Mouse (Mus musculus): ENCODE data around the gene Gm28053. TPM values are rescaled to one million over a fixed set of nuclear protein-coding genes. Genes with fewer than 3 reads are reported as not detected.

The Gm28053 gene
- polyA plus RNA-seq (2011; ENCODE audit: insufficient read length, low read depth, missing spikeins) = not detected in 2 replicates

- H3K27ac ChIP-seq (ENCODE audit: insufficient read depth, low read length) = no peak within 1 kb of the TSS
- no peak for TF ChIP-seq POLR2A (IDR thresholded peaks at IDR 0.05; ENCODE audit: low read depth, low read length)
- TF ChIP-seq CTCF (IDR thresholded peaks at IDR 0.05; ENCODE audit: borderline replicate concordance, insufficient read depth, low read length) = no peak
- no peaks in the 10 kb centered on the region for H3K4me1 ChIP-seq (ENCODE audit: control insufficient read depth, insufficient read depth, low read length)
- no peak within 1 kb of the TSS for H3K4me3 ChIP-seq (ENCODE audit: insufficient read depth, low read length)
These were observed at the start of gene Gm28053, which contains the start of gene Gimap7 for GRCm38 (mm10) chr6:48718455-48718854. TSS of gene Gm28053 (plus strand) at chr6:48718607. TSS of gene Gimap7 (plus strand) at chr6:48718621.

GRCm38 (mm10) chr6:48669446-48669969, 48.9 kb upstream of the Gm28053 start:
- H3K4me3 ChIP-seq (ENCODE audit: insufficient read depth, low read length) = no peak overlapping the region
- no peaks in the 10 kb centered on the region for H3K4me1 ChIP-seq (ENCODE audit: control insufficient read depth, insufficient read depth, low read length)
- TF ChIP-seq CTCF (IDR thresholded peaks at IDR 0.05; ENCODE audit: borderline replicate concordance, insufficient read depth, low read length) (no peak), POLR2A (IDR thresholded peaks at IDR 0.05; ENCODE audit: low read depth, low read length) (no peak)
- no peak overlapping the region for H3K27ac ChIP-seq (ENCODE audit: insufficient read depth, low read length)

- H3K27ac ChIP-seq (ENCODE audit: insufficient read depth, low read length) = no peak overlapping the region
- no peak overlapping the region for H3K4me3 ChIP-seq (ENCODE audit: insufficient read depth, low read length)
- no peaks in the 10 kb centered on the region for H3K4me1 ChIP-seq (ENCODE audit: control insufficient read depth, insufficient read depth, low read length)
- TF ChIP-seq POLR2A (IDR thresholded peaks at IDR 0.05; ENCODE audit: low read depth, low read length) (no peak), CTCF (IDR thresholded peaks at IDR 0.05; ENCODE audit: borderline replicate concordance, insufficient read depth, low read length) (no peak)
These were observed 43.9 kb upstream of the Gm28053 start for GRCm38 (mm10) chr6:48674291-48675058.

- Histone ChIP-seq H3K27ac (ENCODE audit: insufficient read depth, low read length) (no peak overlapping the region), H3K4me1 (ENCODE audit: control insufficient read depth, insufficient read depth, low read length) (no peaks in the 10 kb centered on the region), H3K4me3 (ENCODE audit: insufficient read depth, low read length) (no peak overlapping the region)
- TF ChIP-seq CTCF (IDR thresholded peaks at IDR 0.05; ENCODE audit: borderline replicate concordance, insufficient read depth, low read length) = no peak
- no peak for TF ChIP-seq POLR2A (IDR thresholded peaks at IDR 0.05; ENCODE audit: low read depth, low read length)
These were observed 42.9 kb upstream of the Gm28053 start for GRCm38 (mm10) chr6:48675400-48675930.

GRCm38 (mm10) chr6:48675931-48676859, 42.2 kb upstream of the Gm28053 start, which contains the start of gene Gimap9:
TSS of gene Gimap9 (plus strand) at chr6:48676129.
- no peak within 1 kb of the TSS for H3K27ac ChIP-seq (ENCODE audit: insufficient read depth, low read length)
- no peaks in the 10 kb centered on the region for H3K4me1 ChIP-seq (ENCODE audit: control insufficient read depth, insufficient read depth, low read length)
- H3K4me3 ChIP-seq (ENCODE audit: insufficient read depth, low read length) = peak within 1 kb of the TSS; percentile 33
- no peak for TF ChIP-seq POLR2A (IDR thresholded peaks at IDR 0.05; ENCODE audit: low read depth, low read length)
- no peak for TF ChIP-seq CTCF (IDR thresholded peaks at IDR 0.05; ENCODE audit: borderline replicate concordance, insufficient read depth, low read length)

- no peak overlapping the region for H3K27ac ChIP-seq (ENCODE audit: insufficient read depth, low read length)
- H3K4me1 ChIP-seq (ENCODE audit: control insufficient read depth, insufficient read depth, low read length) = no peaks in the 10 kb centered on the region
- H3K4me3 ChIP-seq (ENCODE audit: insufficient read depth, low read length) = no peak overlapping the region
- TF ChIP-seq CTCF (IDR thresholded peaks at IDR 0.05; ENCODE audit: borderline replicate concordance, insufficient read depth, low read length) = no peak
These were observed 41.5 kb upstream of the Gm28053 start for GRCm38 (mm10) chr6:48676860-48677415.

- no peak overlapping the region for H3K4me3 ChIP-seq (ENCODE audit: insufficient read depth, low read length)
- no peak for TF ChIP-seq POLR2A (IDR thresholded peaks at IDR 0.05; ENCODE audit: low read depth, low read length)
- no peak for TF ChIP-seq CTCF (IDR thresholded peaks at IDR 0.05; ENCODE audit: borderline replicate concordance, insufficient read depth, low read length)
- H3K4me1 ChIP-seq (ENCODE audit: control insufficient read depth, insufficient read depth, low read length) = no peaks in the 10 kb centered on the region
- no peak overlapping the region for H3K27ac ChIP-seq (ENCODE audit: insufficient read depth, low read length)
These were observed 40.7 kb upstream of the Gm28053 start for GRCm38 (mm10) chr6:48677492-48678345.

GRCm38 (mm10) chr6:48678391-48678790, 40.0 kb upstream of the Gm28053 start:
- no peak for TF ChIP-seq CTCF (IDR thresholded peaks at IDR 0.05; ENCODE audit: borderline replicate concordance, insufficient read depth, low read length)
- TF ChIP-seq POLR2A (IDR thresholded peaks at IDR 0.05; ENCODE audit: low read depth, low read length) = no peak
- H3K4me1 ChIP-seq (ENCODE audit: control insufficient read depth, insufficient read depth, low read length) = no peaks in the 10 kb centered on the region
- no peak overlapping the region for H3K4me3 ChIP-seq (ENCODE audit: insufficient read depth, low read length)
- no peak overlapping the region for H3K27ac ChIP-seq (ENCODE audit: insufficient read depth, low read length)

All from embryonic fibroblast, embryonic 13.5 days (primary cell).